Mouse (Mus musculus): ENCODE measurements around the gene Ccdc187. TPM values are rescaled to one million over a fixed set of nuclear protein-coding genes. Genes with fewer than 3 reads are reported as not detected.

The Ccdc187 gene
- polyA plus RNA-seq, 1 experiment from 2014 or later, result 0.13 TPM

- peak; percentile 85 for ATAC-seq (replicated peaks; ENCODE audit: extremely low read depth, insufficient read depth, low FRiP score)
- H3K4me3 ChIP-seq (ENCODE audit: low read length), result no peak overlapping the region
- peak overlapping the region; percentile 18 for H3K9ac ChIP-seq (ENCODE audit: low read length)
- no peak overlapping the region for H3K4me2 ChIP-seq (ENCODE audit: low read depth, low read length)
- no peaks in the 10 kb centered on the region for H3K9me3 ChIP-seq (replicated peaks; ENCODE audit: control insufficient read depth, low read length)
- H3K4me1 ChIP-seq (ENCODE audit: control insufficient read depth, insufficient read depth, low read length), result peaks cover 27% of the 10 kb centered on the region
- H3K27ac ChIP-seq (ENCODE audit: low read length), result peak overlapping the region; percentile 82
- 50% methylated on average over 8 of the region's 8 CpGs for WGBS
- H3K27me3 ChIP-seq (ENCODE audit: control insufficient read depth, insufficient read depth, low read length), result no peaks in the 10 kb centered on the region
- peaks cover 24% of the 10 kb centered on the region for H3K36me3 ChIP-seq (ENCODE audit: control insufficient read depth, insufficient read depth)
Observed at GRCm38 (mm10) chr2:26329402-26329801, 35.0 kb upstream of the Ccdc187 start.

GRCm38 (mm10) chr2:26327852-26328251 lies 33.5 kb upstream of the Ccdc187 start:
- H3K27ac ChIP-seq (ENCODE audit: low read length), result no peak overlapping the region
- H3K4me2 ChIP-seq (ENCODE audit: low read depth, low read length), result no peak overlapping the region
- no peaks in the 10 kb centered on the region for H3K27me3 ChIP-seq (ENCODE audit: control insufficient read depth, insufficient read depth, low read length)
- peaks cover 38% of the 10 kb centered on the region for H3K4me1 ChIP-seq (ENCODE audit: control insufficient read depth, insufficient read depth, low read length)
- no peak overlapping the region for H3K4me3 ChIP-seq (ENCODE audit: low read length)
- H3K36me3 ChIP-seq (ENCODE audit: control insufficient read depth, insufficient read depth), result peaks cover 29% of the 10 kb centered on the region
- no peak overlapping the region for H3K9ac ChIP-seq (ENCODE audit: low read length)
- 91% methylated on average over 4 of the region's 4 CpGs for WGBS
- H3K9me3 ChIP-seq (replicated peaks; ENCODE audit: control insufficient read depth, low read length), result no peaks in the 10 kb centered on the region
- ATAC-seq (replicated peaks; ENCODE audit: extremely low read depth, insufficient read depth, low FRiP score), result no peak

- WGBS, result 55% methylated on average over 15 of the region's 15 CpGs
- Histone ChIP-seq H3K36me3 (ENCODE audit: control insufficient read depth, insufficient read depth) (peaks cover 23% of the 10 kb centered on the region), H3K4me1 (ENCODE audit: control insufficient read depth, insufficient read depth, low read length) (peaks cover 43% of the 10 kb centered on the region)
Observed at GRCm38 (mm10) chr2:26325386-26326181, 31.2 kb upstream of the Ccdc187 start.

GRCm38 (mm10) chr2:26324917-26325316 lies 30.6 kb upstream of the Ccdc187 start:
- Histone ChIP-seq H3K4me2 (ENCODE audit: low read depth, low read length) (0 out of 2 replicates have a peak overlapping the region, but pooled peaks have one; percentile 19), H3K27me3 (ENCODE audit: control insufficient read depth, insufficient read depth, low read length) (no peaks in the 10 kb centered on the region), H3K36me3 (ENCODE audit: control insufficient read depth, insufficient read depth) (peaks cover 23% of the 10 kb centered on the region), H3K9ac (ENCODE audit: low read length) (peak overlapping the region; percentile 39; the same call in 1 of the 2 replicates), H3K4me1 (ENCODE audit: control insufficient read depth, insufficient read depth, low read length) (peaks cover 43% of the 10 kb centered on the region), H3K9me3 (replicated peaks; ENCODE audit: control insufficient read depth, low read length) (no peaks in the 10 kb centered on the region), H3K4me3 (ENCODE audit: low read length) (no peak overlapping the region), H3K27ac (ENCODE audit: low read length) (peak overlapping the region; percentile 83)
- ATAC-seq (replicated peaks; ENCODE audit: extremely low read depth, insufficient read depth, low FRiP score), result peak; percentile 30; the same call in 1 of the 2 replicates
- 36% methylated on average over 2 of the region's 2 CpGs for WGBS

More at GRCm38 (mm10) chr2:26325386-26326181, 31.2 kb upstream of the Ccdc187 start:
- Histone ChIP-seq H3K27ac (ENCODE audit: low read length) (peak overlapping the region; percentile 76), H3K4me3 (ENCODE audit: low read length) (no peak overlapping the region), H3K4me2 (ENCODE audit: low read depth, low read length) (0 out of 2 replicates have a peak overlapping the region, but pooled peaks have one; percentile 19), H3K9ac (ENCODE audit: low read length) (peak overlapping the region; percentile 42), H3K27me3 (ENCODE audit: control insufficient read depth, insufficient read depth, low read length) (no peaks in the 10 kb centered on the region), H3K9me3 (replicated peaks; ENCODE audit: control insufficient read depth, low read length) (no peaks in the 10 kb centered on the region)
- peak; percentile 64; the same call in 1 of the 2 replicates for ATAC-seq (replicated peaks; ENCODE audit: extremely low read depth, insufficient read depth, low FRiP score)

GRCm38 (mm10) chr2:26323589-26324325 lies 29.4 kb upstream of the Ccdc187 start:
- 68% methylated on average over 13 of the region's 13 CpGs for WGBS
- Histone ChIP-seq H3K36me3 (ENCODE audit: control insufficient read depth, insufficient read depth) (peaks cover 23% of the 10 kb centered on the region), H3K27me3 (ENCODE audit: control insufficient read depth, insufficient read depth, low read length) (no peaks in the 10 kb centered on the region), H3K27ac (ENCODE audit: low read length) (peak overlapping the region; percentile 83), H3K9ac (ENCODE audit: low read length) (no peak overlapping the region), H3K4me2 (ENCODE audit: low read depth, low read length) (0 out of 2 replicates have a peak overlapping the region, but pooled peaks have one; percentile 14), H3K4me1 (ENCODE audit: control insufficient read depth, insufficient read depth, low read length) (peaks cover 37% of the 10 kb centered on the region), H3K4me3 (ENCODE audit: low read length) (no peak overlapping the region), H3K9me3 (replicated peaks; ENCODE audit: control insufficient read depth, low read length) (no peaks in the 10 kb centered on the region)
- peak; percentile 73 for ATAC-seq (replicated peaks; ENCODE audit: extremely low read depth, insufficient read depth, low FRiP score)

GRCm38 (mm10) chr2:26320245-26321185 lies 26.2 kb upstream of the Ccdc187 start:
- peaks cover 53% of the 10 kb centered on the region for H3K4me1 ChIP-seq (ENCODE audit: control insufficient read depth, insufficient read depth, low read length)
- WGBS, result 80% methylated on average over 14 of the region's 14 CpGs
- H3K4me2 ChIP-seq (ENCODE audit: low read depth, low read length), result no peak overlapping the region
- ATAC-seq (replicated peaks; ENCODE audit: extremely low read depth, insufficient read depth, low FRiP score), result no peak
- no peak overlapping the region for H3K27ac ChIP-seq (ENCODE audit: low read length)
- H3K4me3 ChIP-seq (ENCODE audit: low read length), result no peak overlapping the region
- H3K9me3 ChIP-seq (replicated peaks; ENCODE audit: control insufficient read depth, low read length), result no peaks in the 10 kb centered on the region
- no peaks in the 10 kb centered on the region for H3K27me3 ChIP-seq (ENCODE audit: control insufficient read depth, insufficient read depth, low read length)
- H3K36me3 ChIP-seq (ENCODE audit: control insufficient read depth, insufficient read depth), result peaks cover 8% of the 10 kb centered on the region; the same call in 1 of the 2 replicates
- no peak overlapping the region for H3K9ac ChIP-seq (ENCODE audit: low read length)

- no peak for ATAC-seq (replicated peaks; ENCODE audit: extremely low read depth, insufficient read depth, low FRiP score)
- H3K9ac ChIP-seq (ENCODE audit: low read length), result no peak overlapping the region; the same call in 1 of the 2 replicates
- no peak overlapping the region for H3K4me2 ChIP-seq (ENCODE audit: low read depth, low read length)
- peaks cover 8% of the 10 kb centered on the region; the same call in 1 of the 2 replicates for H3K36me3 ChIP-seq (ENCODE audit: control insufficient read depth, insufficient read depth)
- H3K27me3 ChIP-seq (ENCODE audit: control insufficient read depth, insufficient read depth, low read length), result no peaks in the 10 kb centered on the region
- H3K4me1 ChIP-seq (ENCODE audit: control insufficient read depth, insufficient read depth, low read length), result peaks cover 50% of the 10 kb centered on the region
- no peaks in the 10 kb centered on the region for H3K9me3 ChIP-seq (replicated peaks; ENCODE audit: control insufficient read depth, low read length)
- no peak overlapping the region for H3K27ac ChIP-seq (ENCODE audit: low read length)
- WGBS, result 88% methylated on average over 13 of the region's 13 CpGs
- no peak overlapping the region for H3K4me3 ChIP-seq (ENCODE audit: low read length)
Observed at GRCm38 (mm10) chr2:26319519-26320244, 25.3 kb upstream of the Ccdc187 start.

- peaks cover 4% of the 10 kb centered on the region; the same call in 1 of the 2 replicates for H3K36me3 ChIP-seq (ENCODE audit: control insufficient read depth, insufficient read depth)
- no peak overlapping the region for H3K4me3 ChIP-seq (ENCODE audit: low read length)
- no peaks in the 10 kb centered on the region for H3K27me3 ChIP-seq (ENCODE audit: control insufficient read depth, insufficient read depth, low read length)
- no peak overlapping the region; the same call in 1 of the 2 replicates for H3K9ac ChIP-seq (ENCODE audit: low read length)
- peaks cover 49% of the 10 kb centered on the region for H3K4me1 ChIP-seq (ENCODE audit: control insufficient read depth, insufficient read depth, low read length)
- no peak overlapping the region for H3K27ac ChIP-seq (ENCODE audit: low read length)
- 88% methylated on average over 9 of the region's 9 CpGs for WGBS
- no peaks in the 10 kb centered on the region for H3K9me3 ChIP-seq (replicated peaks; ENCODE audit: control insufficient read depth, low read length)
- H3K4me2 ChIP-seq (ENCODE audit: low read depth, low read length), result no peak overlapping the region
- ATAC-seq (replicated peaks; ENCODE audit: extremely low read depth, insufficient read depth, low FRiP score), result no peak
Observed at GRCm38 (mm10) chr2:26319109-26319508, 24.8 kb upstream of the Ccdc187 start.
